Mouse (Mus musculus): ENCODE measurements at regions not wholly inside any gene's neighbourhood (a gene's known extent, or its start where the extent isn't known, plus 50 kb on each side); places are given as distances from the start of the nearest gene placed in this dataset.

DNA sequence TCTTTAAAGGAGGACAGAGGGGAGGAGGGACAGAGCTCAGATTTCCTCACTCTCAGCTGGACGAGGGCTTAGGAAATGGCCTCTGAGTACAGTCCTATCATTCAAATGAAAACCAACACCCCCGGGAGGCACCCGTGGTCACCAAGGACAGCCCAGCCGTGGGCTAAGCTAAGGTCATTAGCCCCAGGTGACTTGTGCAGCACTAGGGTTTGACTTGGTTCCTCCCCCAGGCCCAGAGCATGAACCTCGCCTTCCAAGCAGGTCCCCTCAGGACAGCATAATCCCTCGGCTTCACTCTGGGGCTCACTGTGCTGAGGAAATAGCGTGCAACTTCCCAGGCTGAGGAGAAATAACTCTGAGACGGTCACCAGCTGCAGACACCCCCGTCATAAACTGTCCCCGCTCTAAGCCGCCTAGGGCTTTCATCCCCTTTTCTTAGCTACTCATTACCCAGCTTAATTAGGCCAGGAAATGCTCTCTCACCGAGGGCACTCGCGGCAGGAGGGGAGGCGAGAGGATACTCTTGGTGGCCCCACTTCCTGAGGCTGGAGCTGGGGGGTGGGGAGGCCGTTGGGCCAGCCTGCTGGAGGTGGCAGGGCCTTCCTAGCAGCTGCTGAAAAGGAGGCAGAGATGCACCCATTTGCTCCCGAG, 61.0 kb upstream of the Hdhd5 start:
- no peak overlapping the region for H3K4me3 ChIP-seq (ENCODE audit: insufficient read depth, low read depth, low read length)
- peak overlapping the region; percentile 94 for H3K27ac ChIP-seq (replicated peaks; ENCODE audit: insufficient read depth, low read depth, low read length)

DNA sequence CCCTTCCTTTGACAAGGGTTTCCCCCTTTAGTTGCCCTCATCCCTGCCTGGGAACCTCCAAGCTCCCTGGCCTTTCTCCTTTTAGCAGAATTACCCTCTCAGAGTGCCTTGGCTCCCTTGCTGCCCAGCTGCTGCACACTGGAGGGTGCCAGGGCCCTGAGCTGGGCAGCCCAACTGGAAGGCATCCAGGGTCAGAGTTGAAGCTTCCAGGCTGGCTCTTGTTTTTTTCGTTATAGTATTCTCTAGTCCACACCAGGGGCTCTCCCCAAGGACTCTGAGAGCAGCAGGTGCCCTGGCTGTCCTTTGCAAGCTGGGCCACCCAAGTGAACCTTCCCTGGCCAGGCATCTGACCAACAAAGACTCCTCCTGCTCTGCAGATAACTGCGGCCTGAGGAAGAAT, 59.1 kb upstream of the Hdhd5 start:
- DNase-seq (ENCODE audit: extremely low read depth, low read depth, low spot score), result peak; percentile 94
- H3K9ac ChIP-seq (ENCODE audit: low read depth, low read length), result peak overlapping the region; percentile 27; the same call in 1 of the 2 replicates
- no peaks in the 10 kb centered on the region for H3K27me3 ChIP-seq (ENCODE audit: control insufficient read depth, insufficient read depth, low read length)
- H3K4me3 ChIP-seq (ENCODE audit: insufficient read depth, low read depth, low read length), result no peak overlapping the region
- TF ChIP-seq CTCF (IDR thresholded peaks at IDR 0.05; ENCODE audit: low read depth, low read length) (no peak), POLR2A (IDR thresholded peaks at IDR 0.05; ENCODE audit: extremely low read depth, insufficient read depth, low read length) (no peak)
- H3K79me2 ChIP-seq (ENCODE audit: control insufficient read depth, insufficient read depth, low read length), result no peaks in the 10 kb centered on the region
- H3K4me1 ChIP-seq (ENCODE audit: control insufficient read depth, insufficient read depth, low read length), result peaks cover 29% of the 10 kb centered on the region
- H3K27ac ChIP-seq (replicated peaks; ENCODE audit: insufficient read depth, low read depth, low read length), result peak overlapping the region; percentile 84
- no peaks in the 10 kb centered on the region for H3K36me3 ChIP-seq (ENCODE audit: control insufficient read depth, insufficient read depth, low read length)
- 19% methylated on average over 2 of the region's 2 CpGs for WGBS

More for the DNA sequence above, 61.0 kb upstream of the Hdhd5 start:
- H3K27me3 ChIP-seq (ENCODE audit: control insufficient read depth, insufficient read depth, low read length), result no peaks in the 10 kb centered on the region
- H3K4me1 ChIP-seq (ENCODE audit: control insufficient read depth, insufficient read depth, low read length), result peaks cover 29% of the 10 kb centered on the region
- H3K9ac ChIP-seq (ENCODE audit: low read depth, low read length), result peak overlapping the region; percentile 23; the same call in 1 of the 2 replicates
- 3% methylated on average over 17 of the region's 17 CpGs for WGBS
- H3K36me3 ChIP-seq (ENCODE audit: control insufficient read depth, insufficient read depth, low read length), result no peaks in the 10 kb centered on the region
- TF ChIP-seq CTCF (IDR thresholded peaks at IDR 0.05; ENCODE audit: low read depth, low read length), result no peak
- TF ChIP-seq POLR2A (IDR thresholded peaks at IDR 0.05; ENCODE audit: extremely low read depth, insufficient read depth, low read length), result no peak
- DNase-seq (ENCODE audit: extremely low read depth, low read depth, low spot score), result peak; percentile 85
- no peaks in the 10 kb centered on the region for H3K79me2 ChIP-seq (ENCODE audit: control insufficient read depth, insufficient read depth, low read length)

DNA sequence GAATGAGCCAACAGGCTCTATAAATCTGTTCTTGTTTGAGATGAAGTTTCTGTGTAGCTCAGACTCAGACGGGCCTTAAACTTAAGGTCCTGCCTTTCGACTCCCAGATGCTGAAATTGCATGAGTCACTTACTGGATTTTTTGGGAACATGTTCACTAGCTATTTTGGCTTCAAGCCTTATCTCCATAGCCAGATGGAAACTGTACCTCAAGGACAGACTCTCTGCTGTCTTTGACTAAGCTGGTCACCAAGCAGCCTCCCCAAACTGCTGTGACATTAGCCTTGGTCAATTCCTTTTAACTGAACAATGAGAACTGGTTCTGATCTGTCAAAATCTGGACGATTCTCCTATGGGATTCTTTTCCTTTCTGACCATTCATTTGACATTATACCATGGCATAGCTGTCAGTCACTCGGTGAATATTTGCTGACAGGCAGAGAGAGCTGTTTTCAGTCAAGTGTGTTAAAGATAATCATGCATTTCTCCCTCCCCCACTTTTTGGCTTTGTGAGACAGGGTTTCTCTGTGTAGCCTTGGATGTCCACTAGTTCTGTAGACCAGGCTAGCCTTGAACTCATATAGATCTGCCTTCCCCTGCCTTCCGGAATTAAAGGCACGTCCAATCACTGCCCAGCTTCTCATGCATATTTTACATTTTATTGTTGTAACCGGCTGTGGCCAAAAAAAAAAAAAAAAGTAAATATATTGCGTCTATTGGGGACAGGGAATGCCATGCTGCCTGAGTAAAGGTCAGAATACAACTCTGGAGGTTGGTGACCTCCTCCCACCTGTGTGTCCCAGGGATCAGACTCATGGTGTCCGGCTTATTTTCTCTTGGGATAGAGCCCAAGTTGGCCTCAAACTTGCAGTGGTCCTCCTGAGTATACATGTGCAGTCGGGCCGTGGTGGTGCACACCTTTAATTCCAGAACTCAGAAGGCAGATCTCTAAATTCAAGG, 57.9 kb upstream of the Hdhd5 start:
- Histone ChIP-seq H3K27me3 (ENCODE audit: control insufficient read depth, insufficient read depth, low read length) (no peaks in the 10 kb centered on the region), H3K9ac (ENCODE audit: low read depth, low read length) (no peak overlapping the region), H3K79me2 (ENCODE audit: control insufficient read depth, insufficient read depth, low read length) (no peaks in the 10 kb centered on the region), H3K4me1 (ENCODE audit: control insufficient read depth, insufficient read depth, low read length) (peaks cover 29% of the 10 kb centered on the region), H3K4me3 (ENCODE audit: insufficient read depth, low read depth, low read length) (no peak overlapping the region), H3K27ac (replicated peaks; ENCODE audit: insufficient read depth, low read depth, low read length) (peak overlapping the region; percentile 84), H3K36me3 (ENCODE audit: control insufficient read depth, insufficient read depth, low read length) (no peaks in the 10 kb centered on the region)
- TF ChIP-seq CTCF (IDR thresholded peaks at IDR 0.05; ENCODE audit: low read depth, low read length) (no peak), POLR2A (IDR thresholded peaks at IDR 0.05; ENCODE audit: extremely low read depth, insufficient read depth, low read length) (no peak)
- 23% methylated on average over 11 of the region's 11 CpGs for WGBS
- peak; percentile 93 for DNase-seq (ENCODE audit: extremely low read depth, low read depth, low spot score)

DNA sequence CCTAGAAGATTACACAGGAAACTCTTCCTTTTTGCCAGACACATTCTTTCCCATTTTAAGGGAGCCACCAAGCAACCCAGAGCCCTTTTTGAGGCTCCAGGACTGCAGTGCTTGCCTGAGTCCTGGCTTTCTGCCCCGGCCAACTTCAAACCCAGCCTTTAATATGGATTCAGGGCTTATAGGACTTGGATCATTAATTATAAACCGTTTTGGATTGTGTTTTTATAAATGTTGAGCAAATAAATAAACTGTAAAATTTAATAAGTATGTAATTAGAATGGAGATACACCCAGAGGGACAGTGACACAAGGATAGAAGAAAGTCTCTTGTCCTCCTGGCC, 54.8 kb upstream of the Hdhd5 start:
- no peak for DNase-seq (ENCODE audit: extremely low read depth, low read depth, low spot score)
- H3K9ac ChIP-seq (ENCODE audit: low read depth, low read length), result no peak overlapping the region
- WGBS, result 62% methylated on average over 2 of the region's 2 CpGs
- no peaks in the 10 kb centered on the region for H3K79me2 ChIP-seq (ENCODE audit: control insufficient read depth, insufficient read depth, low read length)
- H3K27ac ChIP-seq (replicated peaks; ENCODE audit: insufficient read depth, low read depth, low read length), result no peak overlapping the region
- H3K36me3 ChIP-seq (ENCODE audit: control insufficient read depth, insufficient read depth, low read length), result no peaks in the 10 kb centered on the region
- no peak overlapping the region for H3K4me3 ChIP-seq (ENCODE audit: insufficient read depth, low read depth, low read length)
- no peaks in the 10 kb centered on the region for H3K27me3 ChIP-seq (ENCODE audit: control insufficient read depth, insufficient read depth, low read length)
- TF ChIP-seq POLR2A (IDR thresholded peaks at IDR 0.05; ENCODE audit: extremely low read depth, insufficient read depth, low read length), result no peak
- no peak for TF ChIP-seq CTCF (IDR thresholded peaks at IDR 0.05; ENCODE audit: low read depth, low read length)
- H3K4me1 ChIP-seq (ENCODE audit: control insufficient read depth, insufficient read depth, low read length), result peaks cover 9% of the 10 kb centered on the region

DNA sequence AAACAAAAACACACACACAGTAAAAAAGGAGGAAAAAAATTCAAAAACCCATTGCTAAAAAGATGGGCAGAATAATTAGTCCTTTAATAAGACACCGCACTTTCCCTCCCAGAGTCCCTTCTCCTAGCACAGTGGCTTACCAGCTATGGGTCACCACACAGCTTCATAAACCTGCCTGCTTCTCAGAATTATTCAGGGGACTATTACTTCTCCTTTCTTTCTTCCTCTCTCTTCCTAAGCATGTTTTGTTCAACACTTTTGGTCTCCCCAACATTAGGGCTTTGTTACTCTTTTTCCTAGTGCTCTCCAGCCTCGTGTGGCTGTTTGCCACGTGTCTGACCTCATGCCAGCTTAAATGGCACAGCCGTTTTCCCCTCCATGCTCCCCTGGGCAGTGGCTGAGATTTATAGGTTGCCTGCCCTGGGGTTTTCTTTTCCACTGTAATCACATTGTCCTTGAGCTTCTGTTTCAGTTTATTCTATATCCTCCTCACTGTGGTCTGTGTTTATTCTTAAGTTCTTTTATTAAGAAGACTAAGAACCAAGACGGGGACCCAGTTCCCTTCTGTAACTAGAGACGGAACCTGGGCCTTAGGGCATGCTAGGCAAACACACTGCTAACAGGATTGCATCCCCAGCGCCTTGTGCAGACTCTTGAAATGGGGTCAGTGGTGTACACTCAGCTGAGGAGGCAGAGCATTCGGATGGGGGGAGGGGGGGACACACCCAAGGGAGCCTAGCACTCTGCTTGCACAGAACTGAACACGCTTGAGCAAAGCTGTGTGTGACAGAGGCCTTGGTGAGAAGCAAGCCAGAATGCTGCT, 54.2 kb upstream of the Hdhd5 start:
- no peak for TF ChIP-seq CTCF (IDR thresholded peaks at IDR 0.05; ENCODE audit: low read depth, low read length)
- TF ChIP-seq POLR2A (IDR thresholded peaks at IDR 0.05; ENCODE audit: extremely low read depth, insufficient read depth, low read length), result no peak
- Histone ChIP-seq H3K4me1 (ENCODE audit: control insufficient read depth, insufficient read depth, low read length) (peaks cover 8% of the 10 kb centered on the region), H3K27ac (replicated peaks; ENCODE audit: insufficient read depth, low read depth, low read length) (no peak overlapping the region), H3K9ac (ENCODE audit: low read depth, low read length) (no peak overlapping the region), H3K4me3 (ENCODE audit: insufficient read depth, low read depth, low read length) (no peak overlapping the region), H3K36me3 (ENCODE audit: control insufficient read depth, insufficient read depth, low read length) (no peaks in the 10 kb centered on the region), H3K79me2 (ENCODE audit: control insufficient read depth, insufficient read depth, low read length) (no peaks in the 10 kb centered on the region), H3K27me3 (ENCODE audit: control insufficient read depth, insufficient read depth, low read length) (no peaks in the 10 kb centered on the region)
- WGBS, result 72% methylated on average over 9 of the region's 9 CpGs
- DNase-seq (ENCODE audit: extremely low read depth, low read depth, low spot score), result no peak
